Mouse (Mus musculus) testis, adult 2 months (tissue): ENCODE measurements at regions not wholly inside any gene's neighbourhood (a gene's known extent, or its start where the extent isn't known, plus 50 kb on each side); places are given as distances from the start of the nearest gene placed in this dataset.

Experiments
- CTCF ChIP-seq: fragments of 200-500 bp; IDR thresholded peaks from 2 replicates; pipeline ENCODE4 v1.5.1; 2012; ENCODE audit warnings: low read depth, mild to moderate bottlenecking, inconsistent platforms, low read length, moderate library complexity; ENCODE audit not compliant: control insufficient read depth, insufficient read depth, insufficient replicate concordance
- POLR2A ChIP-seq: fragments of 200-500 bp; IDR thresholded peaks from 2 replicates; pipeline ENCODE4 v1.6.1; 2012; ENCODE audit warnings: low read depth, mild to moderate bottlenecking, inconsistent platforms, low read length, moderate library complexity; ENCODE audit not compliant: control insufficient read depth

GRCm38 (mm10) chr3:41180911-41181310 is 98.1 kb upstream of the Pgrmc2 start:
- TF ChIP-seq CTCF (no peak), POLR2A (no peak)
